Mouse (Mus musculus): Measurements from ENCODE around the gene Runx1. TPM values are rescaled to one million over a fixed set of nuclear protein-coding genes. Genes with fewer than 3 reads are reported as not detected.

Runx1 gene
- polyA plus RNA-seq, 1 experiment, result 0.62 TPM

- Histone ChIP-seq H3K27me3 (ENCODE audit: control insufficient read depth, insufficient read depth, low read length) (no peaks in the 10 kb centered on the region), H3K27ac (ENCODE audit: control insufficient read depth, insufficient read depth, low read depth, low read length) (no peak overlapping the region), H3K4me3 (ENCODE audit: control insufficient read depth, low read depth, low read length) (no peak overlapping the region), H3K36me3 (ENCODE audit: control insufficient read depth, insufficient read depth, low read length) (no peaks in the 10 kb centered on the region), H3K4me1 (ENCODE audit: control insufficient read depth, insufficient read depth, low read length) (no peaks in the 10 kb centered on the region)
- TF ChIP-seq CTCF (IDR thresholded peaks at IDR 0.05; ENCODE audit: control insufficient read depth, insufficient read depth, insufficient replicate concordance, low read depth, low read length), result no peak
- TF ChIP-seq POLR2A (IDR thresholded peaks at IDR 0.05; ENCODE audit: control insufficient read depth, low read depth, low read length), result no peak
These were observed 118.2 kb downstream of the Runx1 start for GRCm38 (mm10) chr16:92707712-92708111.

- Histone ChIP-seq H3K4me1 (ENCODE audit: control insufficient read depth, insufficient read depth, low read length) (no peaks in the 10 kb centered on the region), H3K36me3 (ENCODE audit: control insufficient read depth, insufficient read depth, low read length) (no peaks in the 10 kb centered on the region), H3K27me3 (ENCODE audit: control insufficient read depth, insufficient read depth, low read length) (no peaks in the 10 kb centered on the region), H3K27ac (ENCODE audit: control insufficient read depth, insufficient read depth, low read depth, low read length) (no peak overlapping the region), H3K4me3 (ENCODE audit: control insufficient read depth, low read depth, low read length) (no peak overlapping the region)
- TF ChIP-seq CTCF (IDR thresholded peaks at IDR 0.05; ENCODE audit: control insufficient read depth, insufficient read depth, insufficient replicate concordance, low read depth, low read length), result no peak
- no peak for TF ChIP-seq POLR2A (IDR thresholded peaks at IDR 0.05; ENCODE audit: control insufficient read depth, low read depth, low read length)
These were observed 118.8 kb downstream of the Runx1 start for GRCm38 (mm10) chr16:92707146-92707545.

GRCm38 (mm10) chr16:92705564-92706458 lies 120.1 kb downstream of the Runx1 start:
- no peaks in the 10 kb centered on the region for H3K36me3 ChIP-seq (ENCODE audit: control insufficient read depth, insufficient read depth, low read length)
- H3K27me3 ChIP-seq (ENCODE audit: control insufficient read depth, insufficient read depth, low read length), result no peaks in the 10 kb centered on the region
- H3K27ac ChIP-seq (ENCODE audit: control insufficient read depth, insufficient read depth, low read depth, low read length), result no peak overlapping the region
- TF ChIP-seq CTCF (IDR thresholded peaks at IDR 0.05; ENCODE audit: control insufficient read depth, insufficient read depth, insufficient replicate concordance, low read depth, low read length), result no peak
- no peak for TF ChIP-seq POLR2A (IDR thresholded peaks at IDR 0.05; ENCODE audit: control insufficient read depth, low read depth, low read length)
- no peak overlapping the region for H3K4me3 ChIP-seq (ENCODE audit: control insufficient read depth, low read depth, low read length)
- H3K4me1 ChIP-seq (ENCODE audit: control insufficient read depth, insufficient read depth, low read length), result no peaks in the 10 kb centered on the region

GRCm38 (mm10) chr16:92703850-92704249 lies 122.1 kb downstream of the Runx1 start:
- Histone ChIP-seq H3K4me1 (ENCODE audit: control insufficient read depth, insufficient read depth, low read length) (peaks cover 1% of the 10 kb centered on the region), H3K27ac (ENCODE audit: control insufficient read depth, insufficient read depth, low read depth, low read length) (no peak overlapping the region), H3K4me3 (ENCODE audit: control insufficient read depth, low read depth, low read length) (no peak overlapping the region), H3K36me3 (ENCODE audit: control insufficient read depth, insufficient read depth, low read length) (no peaks in the 10 kb centered on the region), H3K27me3 (ENCODE audit: control insufficient read depth, insufficient read depth, low read length) (no peaks in the 10 kb centered on the region; the same call in none of the 2 replicates)
- TF ChIP-seq CTCF (IDR thresholded peaks at IDR 0.05; ENCODE audit: control insufficient read depth, insufficient read depth, insufficient replicate concordance, low read depth, low read length) (no peak), POLR2A (IDR thresholded peaks at IDR 0.05; ENCODE audit: control insufficient read depth, low read depth, low read length) (no peak)

- Histone ChIP-seq H3K27ac (ENCODE audit: control insufficient read depth, insufficient read depth, low read depth, low read length) (no peak overlapping the region), H3K27me3 (ENCODE audit: control insufficient read depth, insufficient read depth, low read length) (peaks cover 4% of the 10 kb centered on the region), H3K4me1 (ENCODE audit: control insufficient read depth, insufficient read depth, low read length) (peaks cover 29% of the 10 kb centered on the region), H3K36me3 (ENCODE audit: control insufficient read depth, insufficient read depth, low read length) (no peaks in the 10 kb centered on the region), H3K4me3 (ENCODE audit: control insufficient read depth, low read depth, low read length) (no peak overlapping the region)
- no peak for TF ChIP-seq POLR2A (IDR thresholded peaks at IDR 0.05; ENCODE audit: control insufficient read depth, low read depth, low read length)
- TF ChIP-seq CTCF (IDR thresholded peaks at IDR 0.05; ENCODE audit: control insufficient read depth, insufficient read depth, insufficient replicate concordance, low read depth, low read length), result no peak
These were observed 126.2 kb downstream of the Runx1 start for GRCm38 (mm10) chr16:92699531-92700397.

- Histone ChIP-seq H3K4me3 (ENCODE audit: control insufficient read depth, low read depth, low read length) (peak overlapping the region; percentile 46), H3K27me3 (ENCODE audit: control insufficient read depth, insufficient read depth, low read length) (peaks cover 4% of the 10 kb centered on the region), H3K4me1 (ENCODE audit: control insufficient read depth, insufficient read depth, low read length) (peaks cover 29% of the 10 kb centered on the region), H3K27ac (ENCODE audit: control insufficient read depth, insufficient read depth, low read depth, low read length) (no peak overlapping the region), H3K36me3 (ENCODE audit: control insufficient read depth, insufficient read depth, low read length) (no peaks in the 10 kb centered on the region)
- TF ChIP-seq CTCF (IDR thresholded peaks at IDR 0.05; ENCODE audit: control insufficient read depth, insufficient read depth, insufficient replicate concordance, low read depth, low read length), result peak; percentile 82
- TF ChIP-seq POLR2A (IDR thresholded peaks at IDR 0.05; ENCODE audit: control insufficient read depth, low read depth, low read length), result no peak
These were observed 127.3 kb downstream of the Runx1 start for GRCm38 (mm10) chr16:92698612-92698998.
